Mouse (Mus musculus) CH12.LX (cell line): ENCODE data around the gene Zmynd11.

Experiments used
- CTCF ChIP-seq, 2 experiments: IDR thresholded peaks in 1 of 2; conservative IDR thresholded peaks in 1 of 2; 2 replicates each; pipeline ENCODE4 v1.5.1; 2011 to 2012; ENCODE audit warnings: low read depth in 2 of 2, low read length in 2 of 2, improper control_type of control experiment in 1 of 2, inconsistent platforms in 1 of 2, mild to moderate bottlenecking in 1 of 2, moderate library complexity in 1 of 2
- E2F4 ChIP-seq: IDR thresholded peaks from 2 replicates; pipeline ENCODE4 v1.6.1; 2011; ENCODE audit warnings: low read depth, low read length, improper control_type of control experiment; ENCODE audit not compliant: insufficient replicate concordance
- KAT2A ChIP-seq: IDR thresholded peaks from 2 replicates; pipeline ENCODE4 v1.6.1; 2012; ENCODE audit warnings: low read length, improper control_type of control experiment, inconsistent platforms; ENCODE audit not compliant: insufficient replicate concordance
- USF1 ChIP-seq: IDR thresholded peaks from 2 replicates; pipeline ENCODE4 v1.6.1; 2014; ENCODE audit warnings: low read depth, mild to moderate bottlenecking, inconsistent platforms, low read length, improper control_type of control experiment

DNA sequence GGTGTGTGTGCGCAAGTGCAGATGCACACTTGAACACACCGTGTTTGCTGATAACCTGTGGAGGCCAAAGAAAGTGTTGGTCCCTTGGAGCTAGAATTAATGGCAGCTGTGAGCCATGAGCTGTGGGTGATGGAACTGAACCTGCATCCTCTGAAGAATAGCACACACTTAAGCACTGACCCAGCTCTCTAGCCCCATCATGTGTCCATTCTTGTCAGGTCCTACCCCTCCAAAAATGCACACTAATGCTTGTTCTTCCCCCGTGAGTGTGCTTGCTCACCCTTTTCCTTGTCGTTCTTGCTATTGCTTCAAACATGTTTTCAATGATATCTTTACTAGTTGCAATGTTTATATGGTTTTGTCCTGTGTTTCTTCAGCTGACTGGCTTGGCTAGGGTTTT lies 128.6 kb downstream of the Zmynd11 start:
- peak; percentile 18 to 83; a peak in 2 of 4 replicates for TF ChIP-seq CTCF (conservative IDR thresholded peaks at IDR 0.05 in 1 of 2, IDR thresholded peaks at IDR 0.05 in 1 of 2; ENCODE audit: low read depth in 2 of 2, low read length in 2 of 2)
- TF ChIP-seq KAT2A: no peak
- no peak for TF ChIP-seq USF1
- TF ChIP-seq E2F4: no peak
